Mouse (Mus musculus) spleen, adult 12 weeks (tissue): ENCODE measurements at regions not wholly inside any gene's neighbourhood (a gene's known extent, or its start where the extent isn't known, plus 50 kb on each side); places are given as distances from the start of the nearest gene placed in this dataset.

Experiments used
- DNase-seq: peaks from one replicate; pipeline ENCODE4 v3.0.0; 2022; ENCODE audit warnings: low spot score

DNA sequence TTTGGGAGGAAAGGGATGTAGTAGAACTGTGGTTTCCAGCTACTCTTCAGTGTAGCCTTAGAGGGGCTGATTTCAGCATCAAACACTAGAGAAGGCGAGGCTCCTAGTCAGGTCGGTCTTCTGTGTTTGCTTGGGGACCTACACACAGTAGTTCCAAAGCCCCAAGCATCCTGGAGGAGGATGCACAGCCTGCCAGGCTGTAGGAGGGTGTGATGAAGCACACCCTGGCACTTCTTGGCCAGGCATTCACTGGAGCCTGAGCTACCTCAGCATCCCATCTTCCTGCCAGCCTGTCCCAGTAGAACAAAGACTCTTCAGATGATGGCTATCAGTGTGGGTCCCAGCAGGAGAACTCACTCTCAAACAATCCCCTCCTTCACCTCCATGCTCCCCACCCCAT lies 233.4 kb upstream of the Tbx18 start:
- DNase-seq = no peak

DNA sequence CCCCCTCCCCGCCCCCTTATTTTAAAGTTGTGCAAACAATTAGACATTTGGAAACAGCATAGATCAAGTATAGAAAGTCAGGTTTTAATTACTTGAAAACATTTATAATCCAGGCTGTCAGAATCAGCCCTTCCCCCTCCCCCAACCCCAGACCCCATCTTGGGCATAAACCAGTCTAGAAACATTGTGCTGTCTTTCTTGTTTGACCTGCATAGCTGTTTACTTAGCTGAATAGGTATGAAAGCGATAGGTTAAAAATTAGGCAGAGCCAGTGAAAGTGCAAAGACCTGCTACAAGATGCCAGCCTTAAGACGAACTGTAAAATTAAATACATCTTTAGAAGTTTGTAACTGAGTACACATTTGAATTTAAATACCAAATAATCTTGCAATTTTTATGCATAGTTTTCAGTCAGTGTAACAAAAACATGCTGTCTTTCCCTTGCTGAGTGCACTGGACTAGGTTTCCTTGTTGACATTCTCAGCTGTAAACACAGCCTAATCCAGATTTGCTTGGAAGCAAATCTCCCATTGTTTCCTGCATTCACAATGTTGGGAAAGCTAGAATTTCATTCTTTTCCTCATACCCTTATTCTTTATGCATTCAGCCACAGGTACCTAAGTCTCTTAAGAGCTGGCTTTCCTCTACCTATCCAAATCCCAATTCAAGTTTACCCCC lies 234.2 kb upstream of the Tbx18 start:
- no peak for DNase-seq

DNA sequence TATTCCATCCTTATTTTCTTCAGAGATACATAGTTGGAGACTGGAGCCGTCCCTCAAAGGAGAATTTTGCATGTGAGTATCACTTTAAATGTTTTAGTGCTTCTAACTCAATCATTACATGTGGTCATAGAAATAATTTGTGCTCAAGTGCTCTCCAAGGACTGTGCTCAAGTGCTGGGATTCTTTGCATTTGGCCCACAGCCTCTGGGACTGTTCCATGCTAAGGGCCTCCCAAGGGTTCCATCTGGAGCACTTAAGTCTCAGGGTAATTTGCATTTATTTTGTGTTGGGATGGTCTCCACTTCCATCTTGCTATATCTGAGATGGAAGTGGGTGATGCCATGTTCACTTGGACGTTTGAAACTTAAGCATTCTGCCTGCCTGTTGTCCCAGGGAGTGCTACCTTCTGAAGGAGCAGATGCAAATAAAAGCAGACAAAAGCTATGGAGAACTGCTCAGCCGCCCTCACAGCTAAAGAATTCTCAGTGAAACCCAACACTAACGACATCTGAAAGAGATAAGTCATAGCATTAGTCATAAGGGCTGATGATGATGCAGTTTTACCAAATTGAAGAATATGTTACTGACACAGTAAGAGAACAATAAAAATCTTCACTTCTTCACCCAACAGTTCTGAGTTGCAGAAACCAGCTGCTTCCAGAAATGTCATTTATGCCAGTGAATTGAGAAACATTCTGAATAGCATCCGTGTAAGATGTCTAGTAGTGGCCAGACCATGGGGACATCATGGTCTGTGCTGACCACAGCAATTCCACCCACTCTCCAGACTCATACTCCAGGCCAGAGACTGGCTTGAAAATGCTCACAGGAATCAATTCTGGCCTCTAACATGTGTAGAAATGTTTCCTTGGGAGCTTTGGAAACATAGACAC lies 237.4 kb upstream of the Tbx18 start:
- no peak for DNase-seq

DNA sequence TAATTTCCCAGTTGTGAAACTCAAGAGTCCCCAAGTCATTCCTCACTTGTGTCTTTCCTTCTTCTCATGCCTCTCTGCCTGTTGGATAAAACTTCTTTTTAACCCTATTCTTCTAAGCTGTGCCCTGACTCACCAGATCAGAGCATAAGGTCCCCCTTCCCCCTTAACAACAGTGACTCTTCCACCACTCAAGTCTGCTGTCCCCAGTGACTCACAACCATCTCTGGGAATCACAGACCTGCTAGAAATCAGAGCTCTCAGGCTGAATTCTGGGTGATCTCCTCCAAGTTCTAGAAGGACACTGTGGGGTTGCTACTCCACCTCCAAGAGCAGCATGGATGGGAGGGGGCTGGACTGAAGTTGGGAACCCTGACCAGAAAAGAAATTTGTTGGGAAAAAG lies 239.5 kb upstream of the Tbx18 start:
- no peak for DNase-seq

- no peak for DNase-seq
These were observed 240.7 kb upstream of the Tbx18 start for GRCm38 (mm10) chr9:87971791-87972190.

DNA sequence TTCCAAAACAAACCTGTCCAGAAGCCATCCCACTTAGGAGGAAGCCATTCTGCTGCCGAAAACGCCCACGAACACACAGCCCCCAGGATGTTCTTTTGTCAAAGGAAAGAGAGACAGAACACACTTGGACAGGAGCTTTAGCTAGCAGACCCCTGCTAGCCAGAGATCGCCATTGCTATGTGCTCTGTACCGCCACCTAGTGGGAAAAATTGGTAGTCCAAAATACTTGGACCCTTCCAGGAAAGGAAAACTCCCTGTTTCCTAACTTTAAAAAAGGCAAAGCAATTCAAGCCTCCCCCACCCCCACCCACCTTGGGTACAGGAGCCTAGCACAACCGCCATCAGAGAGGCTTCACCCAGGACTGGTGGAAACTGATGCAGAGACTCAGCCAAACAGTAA lies 242.5 kb upstream of the Tbx18 start:
- no peak for DNase-seq

GRCm38 (mm10) chr9:87984910-87985309 lies 253.8 kb upstream of the Tbx18 start:
- DNase-seq = no peak

DNA sequence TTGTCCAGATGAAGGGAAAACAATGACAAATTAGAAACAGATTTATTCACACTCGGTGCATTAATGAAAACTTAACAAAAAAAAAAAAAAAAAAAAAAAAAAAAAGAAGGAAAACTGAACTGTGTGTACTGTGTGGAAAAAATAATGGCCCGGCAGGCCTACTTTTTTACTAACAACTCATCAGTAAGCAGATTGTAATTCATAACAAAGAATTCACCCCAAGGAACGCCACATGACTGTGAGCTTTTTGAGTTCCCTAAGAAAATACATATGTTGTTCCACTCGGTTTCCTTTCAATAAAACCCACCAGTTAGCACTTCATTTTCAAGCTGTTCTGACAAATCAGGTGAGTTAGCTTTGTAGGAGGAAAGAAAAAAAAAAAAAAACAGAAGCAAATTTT lies 254.4 kb upstream of the Tbx18 start:
- no peak for DNase-seq

DNA sequence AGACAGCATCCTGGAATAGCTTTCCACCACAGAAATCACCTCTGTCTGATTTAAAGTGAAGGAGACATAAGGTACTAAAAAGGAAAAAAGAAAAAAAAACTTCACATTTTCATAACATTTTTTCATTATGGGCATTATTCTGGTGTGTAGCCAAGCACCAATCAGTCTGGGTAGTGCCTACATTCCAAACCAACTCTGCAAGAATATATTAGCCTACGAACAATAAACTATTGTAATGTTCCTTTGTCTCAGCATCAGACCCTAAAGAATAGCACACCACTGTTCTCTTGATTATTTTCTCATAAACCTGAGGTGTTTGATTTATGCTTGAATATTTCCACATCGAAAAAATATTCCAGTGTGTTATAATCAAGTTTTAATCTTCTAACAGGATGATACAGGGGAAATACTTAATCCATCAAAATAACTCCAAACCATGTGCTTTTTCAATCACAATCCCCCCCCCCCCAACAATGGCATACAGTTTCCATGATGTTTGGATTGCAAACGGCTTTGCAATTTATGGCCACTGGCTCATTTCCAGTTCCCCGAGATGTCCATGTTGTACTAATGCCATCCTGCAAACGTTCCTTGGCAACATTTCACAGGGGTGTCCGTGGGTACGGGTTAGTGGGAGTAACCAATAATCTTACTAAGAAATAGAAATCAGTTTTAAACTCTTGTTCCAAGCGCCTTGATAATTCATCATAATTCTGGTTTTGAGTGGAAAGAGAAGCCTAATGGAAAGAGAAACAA lies 275.1 kb upstream of the Tbx18 start:
- DNase-seq = no peak

- DNase-seq = no peak
These were observed 292.7 kb upstream of the Tbx18 start for GRCm38 (mm10) chr9:88023752-88024151.

- DNase-seq = no peak
These were observed 294.9 kb upstream of the Tbx18 start for GRCm38 (mm10) chr9:88025936-88026335.

- no peak for DNase-seq
These were observed 296.4 kb upstream of the Nt5e start for GRCm38 (mm10) chr9:88030509-88031148.

DNA sequence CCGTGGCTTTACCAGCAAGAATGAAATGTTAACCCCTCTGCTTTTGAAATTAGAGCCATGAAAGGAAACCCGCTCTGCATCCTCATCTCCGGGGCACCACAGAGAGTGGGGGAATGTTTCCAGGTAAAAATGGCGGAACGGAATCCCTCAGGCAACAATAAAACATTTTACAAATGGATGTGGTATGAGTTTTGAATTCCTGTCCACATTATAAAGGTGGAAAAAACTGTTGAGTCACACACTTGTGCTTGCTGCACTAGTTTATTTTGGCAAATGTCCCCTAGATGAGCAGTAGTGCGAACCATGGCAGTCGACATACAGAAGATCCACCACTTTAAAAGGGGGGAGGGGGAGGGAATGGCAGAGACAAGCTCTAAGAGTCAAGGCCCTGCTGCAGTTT lies 289.4 kb upstream of the Nt5e start:
- DNase-seq = no peak

DNA sequence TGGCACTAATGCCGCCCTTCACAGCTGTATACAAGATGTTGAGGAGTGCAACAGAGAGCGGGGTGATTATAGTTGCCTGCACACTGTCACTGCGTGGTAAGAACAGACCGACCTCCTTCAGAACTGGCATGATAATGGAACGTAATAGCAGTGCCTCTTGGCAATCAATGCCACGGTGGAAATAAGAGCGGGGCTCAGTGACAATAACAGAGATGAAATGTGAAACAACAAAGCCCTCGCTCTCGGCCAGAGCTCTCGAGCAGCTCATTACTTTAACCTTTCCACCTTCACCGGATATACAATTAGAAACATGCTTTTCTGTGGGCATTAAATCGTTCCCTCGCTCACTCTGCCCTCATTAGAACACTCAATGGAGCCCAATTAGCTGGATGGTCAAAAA lies 277.7 kb upstream of the Nt5e start:
- DNase-seq = no peak

DNA sequence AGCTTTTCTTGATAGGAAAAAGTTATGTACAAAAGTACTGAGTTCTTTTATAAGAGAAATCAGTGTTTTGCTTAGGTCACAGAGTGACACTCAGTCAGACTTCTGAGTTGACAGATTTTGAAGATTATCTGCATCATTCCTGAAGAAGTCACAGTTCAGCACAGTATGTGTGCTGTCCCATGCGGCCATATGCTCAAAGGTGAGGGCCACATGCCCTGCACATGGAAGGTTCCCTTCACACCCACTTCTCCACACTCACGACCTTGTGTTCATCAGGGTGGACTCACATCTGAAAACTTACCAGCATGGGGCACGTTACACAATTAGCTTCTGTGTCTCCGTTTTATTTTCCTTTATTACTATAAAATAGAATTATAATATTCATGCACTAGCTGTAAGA lies 277.2 kb upstream of the Nt5e start:
- DNase-seq = no peak

- DNase-seq = no peak
These were observed 268.4 kb upstream of the Nt5e start for GRCm38 (mm10) chr9:88058551-88058950.

- no peak for DNase-seq
These were observed 268.0 kb upstream of the Nt5e start for GRCm38 (mm10) chr9:88059005-88059404.

- DNase-seq = no peak
These were observed 262.9 kb upstream of the Nt5e start for GRCm38 (mm10) chr9:88063973-88064676.

- no peak for DNase-seq
These were observed 261.9 kb upstream of the Nt5e start for GRCm38 (mm10) chr9:88065057-88065456.

DNA sequence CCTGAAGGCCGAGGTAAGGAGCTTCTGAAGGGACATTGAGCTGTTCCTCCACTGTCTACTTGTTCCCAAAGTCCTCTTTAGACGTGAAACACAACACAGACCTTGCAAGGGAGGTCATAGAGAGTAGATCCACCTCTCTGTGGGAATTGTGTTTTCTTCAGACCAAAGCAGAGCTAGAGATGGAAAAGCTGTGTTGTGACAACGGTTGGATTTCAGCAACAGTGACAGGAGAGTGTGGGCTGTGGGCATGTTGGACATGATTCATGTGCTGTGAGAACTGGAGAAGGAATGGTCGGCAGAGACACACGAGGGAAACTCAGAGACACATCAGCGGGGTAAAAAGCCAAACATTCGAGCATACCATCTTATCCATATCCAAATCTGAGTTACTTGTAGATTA lies 261.2 kb upstream of the Nt5e start:
- DNase-seq = no peak

- no peak for DNase-seq
These were observed 258.7 kb upstream of the Nt5e start for GRCm38 (mm10) chr9:88068322-88068721.

- no peak for DNase-seq
These were observed 258.1 kb upstream of the Nt5e start for GRCm38 (mm10) chr9:88068881-88069304.
